Mouse (Mus musculus) neural tube, embryonic 15.5 days (tissue): ENCODE measurements around the gene Tbc1d20. TPM values are rescaled to one million over a fixed set of nuclear protein-coding genes. Genes with fewer than 3 reads are reported as not detected.

Source experiments
- ATAC-seq: fragments of 200-750 bp; cut with Nextera tagmentation; 2 replicates; pipeline ENCODE4 v1.8.0; 2017; ENCODE audit warnings: mild to moderate bottlenecking, moderate TSS enrichment, moderate library complexity; ENCODE audit not compliant: low FRiP score
- H3K27ac ChIP-seq: fragments of 300-500 bp; sonication (generic); replicated peaks from 2 replicates; pipeline ENCODE4 v1.5.1; 2015; ENCODE audit warnings: mild to moderate bottlenecking, inconsistent platforms
- H3K27me3 ChIP-seq: fragments of 300-500 bp; sonication (generic); replicated peaks from 2 replicates; pipeline ENCODE4 v1.6.1; 2015; ENCODE audit warnings: inconsistent platforms
- H3K36me3 ChIP-seq: fragments of 300-500 bp; sonication (generic); 2 replicates; pipeline ENCODE4 v1.6.1; 2015; ENCODE audit warnings: inconsistent platforms
- H3K4me1 ChIP-seq: fragments of 300-500 bp; sonication (generic); 2 replicates; pipeline ENCODE4 v1.6.1; 2015; ENCODE audit warnings: inconsistent platforms
- H3K4me2 ChIP-seq: fragments of 300-500 bp; sonication (generic); 2 replicates; pipeline ENCODE4 v1.6.1; 2015; ENCODE audit warnings: inconsistent platforms, mild to moderate bottlenecking, moderate library complexity
- H3K4me3 ChIP-seq: fragments of 300-500 bp; sonication (generic); replicated peaks from 2 replicates; pipeline ENCODE4 v1.5.1; 2015; ENCODE audit warnings: mild to moderate bottlenecking, inconsistent platforms
- H3K9ac ChIP-seq: fragments of 300-500 bp; sonication (generic); replicated peaks from 2 replicates; pipeline ENCODE4 v1.6.1; 2015; ENCODE audit warnings: mild to moderate bottlenecking, inconsistent platforms
- H3K9me3 ChIP-seq: fragments of 300-500 bp; sonication (generic); replicated peaks from 2 replicates; pipeline ENCODE4 v1.6.1; 2016; ENCODE audit warnings: inconsistent platforms
- WGBS: fragments of 180-500 bp; shearing (Covaris S2); methylation state at CpG from one replicate; pipeline ENCODE4 v1.1.7; 2015; ENCODE audit warnings: mixed read lengths; 5-methylcytosine and 5-hydroxymethylcytosine counted together
- polyA plus RNA-seq: library from polyadenylated mRNA; unstranded; fragments of >200 nt; fragmentation: Nextera tagmentation; extraction: Ambion mirVana; gene quantifications from 2 replicates; pipeline ENCODE4 v1.2.1, GENCODE M21; 2015

Tbc1d20 gene
- polyA plus RNA-seq, 1 experiment from 2014 or later = 30.1 TPM

DNA sequence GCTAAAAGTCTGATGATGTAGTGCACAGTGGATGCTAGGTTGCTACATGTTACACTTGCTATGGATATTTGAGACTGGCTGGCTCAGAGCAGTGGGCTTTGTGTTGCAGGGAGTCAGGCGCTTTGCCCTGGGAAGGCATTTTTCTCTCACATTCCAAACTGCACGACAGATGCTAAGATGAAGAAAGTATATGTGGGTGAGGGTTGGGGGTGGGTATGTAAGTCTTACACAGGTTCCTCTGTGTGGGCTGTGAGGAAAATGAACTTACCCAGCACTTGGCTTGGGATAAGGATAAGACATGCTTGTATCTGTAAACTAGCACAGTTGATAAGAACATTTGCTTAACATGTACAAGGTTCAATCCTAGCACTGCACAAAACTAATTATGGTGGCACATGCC, 9.2 kb downstream of the Tbc1d20 start:
- no peaks in the 10 kb centered on the region for H3K4me1 ChIP-seq
- no peak overlapping the region for H3K4me3 ChIP-seq
- H3K27ac ChIP-seq = no peak overlapping the region
- no peak overlapping the region for H3K9ac ChIP-seq
- H3K9me3 ChIP-seq = no peaks in the 10 kb centered on the region
- no peak for ATAC-seq
- no peak overlapping the region for H3K4me2 ChIP-seq
- H3K36me3 ChIP-seq = peaks cover 58% of the 10 kb centered on the region
- no peaks in the 10 kb centered on the region for H3K27me3 ChIP-seq
- WGBS = 94% methylated on average over 2 of the region's 2 CpGs

GRCm38 (mm10) chr2:152303781-152304180, 10.2 kb downstream of the Tbc1d20 start:
- no peak overlapping the region for H3K9ac ChIP-seq
- no peaks in the 10 kb centered on the region for H3K4me1 ChIP-seq
- H3K36me3 ChIP-seq = peaks cover 67% of the 10 kb centered on the region
- H3K4me2 ChIP-seq = no peak overlapping the region
- no peak for ATAC-seq
- H3K9me3 ChIP-seq = no peaks in the 10 kb centered on the region
- 69% methylated on average over 5 of the region's 5 CpGs for WGBS
- H3K4me3 ChIP-seq = no peak overlapping the region
- H3K27ac ChIP-seq = no peak overlapping the region
- no peaks in the 10 kb centered on the region for H3K27me3 ChIP-seq

DNA sequence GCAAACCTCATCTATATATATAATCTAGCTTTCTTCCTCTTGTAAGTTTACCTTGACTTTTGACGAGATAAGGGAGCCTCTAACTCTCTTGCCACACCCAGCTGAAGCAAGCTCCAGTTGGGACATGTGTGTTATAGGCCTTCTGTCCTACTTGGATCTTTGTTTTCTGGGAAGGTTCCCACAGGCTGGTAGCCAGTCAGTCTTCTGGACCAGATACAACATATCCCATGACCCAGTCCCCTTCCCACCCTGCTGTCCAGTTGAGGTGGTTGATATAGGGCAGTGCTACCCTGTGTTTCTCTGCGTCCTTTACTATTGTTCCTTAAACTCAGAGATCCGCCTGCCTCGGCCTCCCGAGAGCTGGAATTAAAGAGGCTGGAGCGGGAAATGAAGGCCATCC, 11.9 kb downstream of the Tbc1d20 start:
- no peak overlapping the region for H3K4me2 ChIP-seq
- 97% methylated on average over 6 of the region's 6 CpGs for WGBS
- no peak overlapping the region for H3K4me3 ChIP-seq
- H3K27me3 ChIP-seq = no peaks in the 10 kb centered on the region
- H3K4me1 ChIP-seq = no peaks in the 10 kb centered on the region
- H3K9ac ChIP-seq = no peak overlapping the region
- H3K9me3 ChIP-seq = no peaks in the 10 kb centered on the region
- no peak for ATAC-seq
- H3K36me3 ChIP-seq = peaks cover 83% of the 10 kb centered on the region
- H3K27ac ChIP-seq = no peak overlapping the region

DNA sequence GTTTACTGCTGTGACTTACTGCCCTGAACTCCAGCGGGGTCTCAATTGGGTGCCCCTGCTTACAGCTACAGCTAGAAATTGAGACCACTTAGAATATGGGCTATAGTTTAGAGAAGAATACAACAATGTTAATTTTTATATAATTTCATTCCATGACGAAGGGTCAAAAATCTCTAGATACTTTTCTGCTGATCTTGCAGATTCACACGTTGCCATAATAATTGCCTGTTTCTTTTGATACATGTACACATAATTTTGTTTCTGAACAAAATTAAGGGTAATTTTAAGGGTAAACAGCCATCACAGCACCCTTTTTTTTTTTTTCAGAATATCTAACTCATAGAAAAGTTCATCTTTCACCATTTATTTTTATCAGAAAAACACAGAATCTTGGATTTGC, 13.6 kb downstream of the Tbc1d20 start:
- Histone ChIP-seq H3K4me3 (no peak overlapping the region), H3K9ac (no peak overlapping the region), H3K9me3 (no peaks in the 10 kb centered on the region), H3K4me2 (no peak overlapping the region), H3K36me3 (peaks cover 92% of the 10 kb centered on the region), H3K27ac (no peak overlapping the region), H3K4me1 (no peaks in the 10 kb centered on the region), H3K27me3 (no peaks in the 10 kb centered on the region)
- no peak for ATAC-seq
- 94% methylated on average over 3 of the region's 3 CpGs for WGBS

DNA sequence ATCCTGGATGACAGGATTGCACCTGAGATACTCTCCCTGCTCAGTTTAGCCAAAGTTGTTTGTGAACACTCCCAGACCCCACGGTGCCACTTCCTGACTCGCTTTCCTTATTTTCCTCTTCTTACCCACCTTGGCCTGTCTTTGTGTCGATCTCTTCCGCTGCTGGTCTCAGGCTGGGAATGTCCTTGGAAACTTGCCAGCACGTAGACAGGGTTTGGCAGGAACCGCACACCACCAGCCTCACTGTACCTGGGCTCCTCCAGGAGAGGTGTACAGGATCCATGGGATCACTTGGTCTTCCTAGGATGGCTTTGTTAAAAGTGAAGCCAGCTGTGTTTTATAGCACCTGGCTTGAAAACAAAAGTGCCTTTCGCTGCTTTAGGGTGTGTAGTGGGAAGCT, 19.4 kb downstream of the Tbc1d20 start:
- Histone ChIP-seq H3K4me2 (no peak overlapping the region), H3K4me3 (no peak overlapping the region), H3K9ac (no peak overlapping the region), H3K36me3 (peaks cover 91% of the 10 kb centered on the region), H3K4me1 (no peaks in the 10 kb centered on the region), H3K9me3 (no peaks in the 10 kb centered on the region), H3K27ac (no peak overlapping the region), H3K27me3 (no peaks in the 10 kb centered on the region)
- 74% methylated on average over 7 of the region's 7 CpGs for WGBS
- no peak for ATAC-seq

- ATAC-seq = no peak
- H3K4me3 ChIP-seq = no peak overlapping the region
- H3K9me3 ChIP-seq = no peaks in the 10 kb centered on the region
- H3K4me2 ChIP-seq = no peak overlapping the region
- no peak overlapping the region for H3K27ac ChIP-seq
- H3K27me3 ChIP-seq = no peaks in the 10 kb centered on the region
- peaks cover 91% of the 10 kb centered on the region for H3K36me3 ChIP-seq
- H3K9ac ChIP-seq = no peak overlapping the region
- 91% methylated on average over 6 of the region's 6 CpGs for WGBS
- no peaks in the 10 kb centered on the region for H3K4me1 ChIP-seq
These were observed 20.3 kb downstream of the Tbc1d20 start for GRCm38 (mm10) chr2:152313926-152314325.

- ATAC-seq = no peak
- Histone ChIP-seq H3K27me3 (no peaks in the 10 kb centered on the region), H3K9me3 (no peaks in the 10 kb centered on the region), H3K4me3 (no peak overlapping the region), H3K4me1 (no peaks in the 10 kb centered on the region), H3K9ac (no peak overlapping the region), H3K27ac (no peak overlapping the region), H3K36me3 (peaks cover 88% of the 10 kb centered on the region), H3K4me2 (no peak overlapping the region)
- WGBS = 91% methylated on average over 6 of the region's 6 CpGs
These were observed 23.4 kb downstream of the Tbc1d20 start for GRCm38 (mm10) chr2:152317054-152317453.

- WGBS = 94% methylated on average over 5 of the region's 5 CpGs
- no peak for ATAC-seq
These were observed 27.9 kb downstream of the Tbc1d20 start for GRCm38 (mm10) chr2:152321558-152321957.

GRCm38 (mm10) chr2:152322198-152322597, 28.6 kb downstream of the Tbc1d20 start:
- WGBS = 99% methylated on average over 6 of the region's 6 CpGs
- peaks cover 91% of the 10 kb centered on the region for H3K36me3 ChIP-seq
- no peak overlapping the region for H3K27ac ChIP-seq
- no peaks in the 10 kb centered on the region for H3K27me3 ChIP-seq
- H3K9ac ChIP-seq = no peak overlapping the region
- no peak; the same call in 1 of the 2 replicates for ATAC-seq
- H3K9me3 ChIP-seq = no peaks in the 10 kb centered on the region
- H3K4me2 ChIP-seq = no peak overlapping the region
- no peak overlapping the region for H3K4me3 ChIP-seq
- no peaks in the 10 kb centered on the region for H3K4me1 ChIP-seq

More at GRCm38 (mm10) chr2:152321558-152321957, 27.9 kb downstream of the Tbc1d20 start:
- H3K9me3 ChIP-seq = no peaks in the 10 kb centered on the region
- H3K27me3 ChIP-seq = no peaks in the 10 kb centered on the region
- H3K4me3 ChIP-seq = no peak overlapping the region
- H3K4me1 ChIP-seq = no peaks in the 10 kb centered on the region
- no peak overlapping the region for H3K27ac ChIP-seq
- no peak overlapping the region for H3K4me2 ChIP-seq
- peaks cover 91% of the 10 kb centered on the region for H3K36me3 ChIP-seq
- no peak overlapping the region for H3K9ac ChIP-seq

DNA sequence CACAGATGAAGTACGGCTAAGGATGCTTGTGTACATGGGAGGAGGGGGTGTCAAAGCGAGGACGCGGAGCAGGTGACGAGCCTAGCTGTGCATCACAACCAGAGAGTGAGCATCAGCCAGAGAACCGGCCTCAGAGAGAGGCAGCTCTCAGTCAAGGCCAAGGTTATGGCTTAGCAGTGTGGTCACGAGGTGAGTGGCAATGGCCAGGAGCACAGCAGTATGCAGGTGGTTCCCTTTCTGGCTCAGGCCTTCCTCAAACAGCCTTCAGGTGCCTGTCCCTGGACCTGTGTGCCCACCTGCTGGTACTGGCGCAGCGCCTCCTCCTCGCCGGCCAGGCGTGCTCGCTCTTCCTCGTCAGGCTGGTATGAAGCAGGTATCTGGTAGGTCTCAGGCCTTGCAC, 30.3 kb downstream of the Tbc1d20 start:
- Histone ChIP-seq H3K9ac (no peak overlapping the region), H3K4me2 (no peak overlapping the region), H3K27me3 (no peaks in the 10 kb centered on the region), H3K4me1 (peaks cover under 1% of the 10 kb centered on the region; the same call in 1 of the 2 replicates), H3K36me3 (peaks cover 86% of the 10 kb centered on the region), H3K4me3 (no peak overlapping the region), H3K9me3 (no peaks in the 10 kb centered on the region), H3K27ac (no peak overlapping the region)
- WGBS = 97% methylated on average over 14 of the region's 14 CpGs
- ATAC-seq = no peak

GRCm38 (mm10) chr2:152324842-152325241, 31.2 kb downstream of the Tbc1d20 start:
- no peak for ATAC-seq
- H3K9me3 ChIP-seq = no peaks in the 10 kb centered on the region
- H3K27me3 ChIP-seq = no peaks in the 10 kb centered on the region
- H3K4me2 ChIP-seq = no peak overlapping the region
- no peak overlapping the region for H3K9ac ChIP-seq
- H3K27ac ChIP-seq = no peak overlapping the region
- WGBS = 92% methylated on average over 3 of the region's 3 CpGs
- peaks cover 6% of the 10 kb centered on the region; the same call in 1 of the 2 replicates for H3K4me1 ChIP-seq
- no peak overlapping the region for H3K4me3 ChIP-seq
- peaks cover 88% of the 10 kb centered on the region for H3K36me3 ChIP-seq

DNA sequence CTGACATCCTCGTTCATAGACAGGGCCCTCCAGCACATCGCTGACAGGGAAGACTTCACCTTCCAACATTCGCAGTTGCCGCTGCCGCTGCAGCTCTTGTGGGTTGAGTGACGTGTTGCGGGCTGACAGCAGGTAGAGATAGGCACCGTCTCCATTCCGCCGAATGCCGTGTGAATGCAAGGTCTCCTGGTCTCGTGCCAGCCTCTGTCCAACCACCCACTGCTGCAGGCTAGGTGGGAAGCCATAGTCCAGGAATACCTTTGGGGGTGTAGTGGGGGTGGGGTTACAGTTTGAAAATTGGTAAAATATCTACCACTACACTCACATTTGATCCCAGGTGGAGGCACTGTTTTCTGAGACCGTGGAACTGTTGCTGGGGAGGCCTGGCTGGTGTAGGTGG, 32.5 kb downstream of the Tbc1d20 start:
- WGBS = 93% methylated on average over 13 of the region's 13 CpGs
- H3K4me3 ChIP-seq = no peak overlapping the region
- H3K9me3 ChIP-seq = no peaks in the 10 kb centered on the region

GRCm38 (mm10) chr2:152326654-152327053, 33.0 kb downstream of the Tbc1d20 start:
- Histone ChIP-seq H3K27ac (no peak overlapping the region), H3K27me3 (no peaks in the 10 kb centered on the region), H3K9me3 (no peaks in the 10 kb centered on the region), H3K4me3 (no peak overlapping the region), H3K36me3 (peaks cover 71% of the 10 kb centered on the region), H3K4me1 (peaks cover 24% of the 10 kb centered on the region), H3K9ac (no peak overlapping the region), H3K4me2 (no peak overlapping the region)
- ATAC-seq = no peak
- WGBS = 91% methylated on average over 8 of the region's 8 CpGs

More for the DNA sequence above, 32.5 kb downstream of the Tbc1d20 start:
- Histone ChIP-seq H3K27ac (no peak overlapping the region), H3K4me2 (no peak overlapping the region), H3K4me1 (peaks cover 19% of the 10 kb centered on the region), H3K36me3 (peaks cover 75% of the 10 kb centered on the region), H3K9ac (no peak overlapping the region), H3K27me3 (no peaks in the 10 kb centered on the region)
- no peak for ATAC-seq
